Mouse (Mus musculus): ENCODE results near the gene Tmem45a. TPM values are rescaled to one million over a fixed set of nuclear protein-coding genes. Genes with fewer than 3 reads are reported as not detected.

Tmem45a gene
- 3.4 and 4.2 TPM in 2 replicates for polyA plus RNA-seq (2012; rRNA removed)

GRCm38 (mm10) chr16:56885824-56886615 lies at the start of gene Tmem45a:
TSS of gene Tmem45a (minus strand) at chr16:56886166.

GRCm38 (mm10) chr16:56928023-56928422 lies 42.1 kb upstream of the Tmem45a start, which contains the start of gene Lnp1:
TSS of gene Lnp1 (minus strand) at chr16:56928061.

GRCm38 (mm10) chr16:56795481-56796139 lies 90.4 kb downstream of the Tmem45a start, which contains the start of gene Adgrg7:
TSS of gene Adgrg7 (minus strand) at chr16:56795855.

Other genes with a start within 250 kb of the Tmem45a start
- gene Tfg, start 168.7 kb downstream of the Tmem45a start, polyA plus RNA-seq (2012; rRNA removed): 95.1 and 185 TPM in 2 replicates
- 0.40 and 0.58 TPM in 2 replicates for gene Adgrg7, start 90.3 kb downstream of the Tmem45a start, polyA plus RNA-seq (2012; rRNA removed)
- gene Lnp1, start 41.9 kb upstream of the Tmem45a start, polyA plus RNA-seq (2012; rRNA removed): not detected in 2 replicates
- gene Tmem45a2, start 185.2 kb upstream of the Tmem45a start, polyA plus RNA-seq (2012; rRNA removed): not detected in 2 replicates
- gene Tomm70a, start 235.5 kb upstream of the Tmem45a start, polyA plus RNA-seq (2012; rRNA removed): 14.3 and 19.0 TPM in 2 replicates